Mouse (Mus musculus): ENCODE measurements around the gene Olfr1511. TPM values are rescaled to one million over a fixed set of nuclear protein-coding genes. Genes with fewer than 3 reads are reported as not detected.

Gene Olfr1511
- polyA plus RNA-seq, 1 experiment from 2014 or later, result not detected

GRCm38 (mm10) chr14:52379068-52379467 lies 18.1 kb downstream of the Olfr1511 start, which contains the start of gene Olfr1512:
Gene Olfr1512 (minus strand): TSS chr14:52379168.
- Histone ChIP-seq H3K27ac (ENCODE audit: low read depth, low read length) (no peak within 1 kb of the TSS), H3K36me3 (ENCODE audit: control insufficient read depth, insufficient read depth) (no peaks in the 10 kb centered on the region), H3K4me2 (replicated peaks; ENCODE audit: low read depth) (no peak within 1 kb of the TSS), H3K4me1 (replicated peaks; ENCODE audit: control insufficient read depth, insufficient read depth, low read length) (no peaks in the 10 kb centered on the region), H3K9ac (ENCODE audit: low read depth, low read length) (no peak within 1 kb of the TSS), H3K27me3 (replicated peaks; ENCODE audit: control insufficient read depth, insufficient read depth, low read length) (no peaks in the 10 kb centered on the region), H3K9me3 (ENCODE audit: control insufficient read depth) (no peaks in the 10 kb centered on the region), H3K4me3 (ENCODE audit: low read depth, low read length) (no peak within 1 kb of the TSS)
- 67% methylated on average over 2 of the region's 2 CpGs for WGBS
- ATAC-seq, result no peak
- no peak for TF ChIP-seq CTCF (IDR thresholded peaks at IDR 0.05; ENCODE audit: low read depth)

- Histone ChIP-seq H3K4me3 (ENCODE audit: low read depth, low read length) (no peak overlapping the region), H3K27ac (ENCODE audit: low read depth, low read length) (no peak overlapping the region), H3K36me3 (ENCODE audit: control insufficient read depth, insufficient read depth) (no peaks in the 10 kb centered on the region), H3K4me2 (replicated peaks; ENCODE audit: low read depth) (no peak overlapping the region), H3K9me3 (ENCODE audit: control insufficient read depth) (no peaks in the 10 kb centered on the region), H3K4me1 (replicated peaks; ENCODE audit: control insufficient read depth, insufficient read depth, low read length) (no peaks in the 10 kb centered on the region), H3K27me3 (replicated peaks; ENCODE audit: control insufficient read depth, insufficient read depth, low read length) (no peaks in the 10 kb centered on the region), H3K9ac (ENCODE audit: low read depth, low read length) (no peak overlapping the region)
- TF ChIP-seq CTCF (IDR thresholded peaks at IDR 0.05; ENCODE audit: low read depth), result no peak
- ATAC-seq, result no peak
- 87% methylated on average over 3 of the region's 3 CpGs for WGBS
These were observed 28.4 kb downstream of the Olfr1511 start for GRCm38 (mm10) chr14:52368741-52369140.

DNA sequence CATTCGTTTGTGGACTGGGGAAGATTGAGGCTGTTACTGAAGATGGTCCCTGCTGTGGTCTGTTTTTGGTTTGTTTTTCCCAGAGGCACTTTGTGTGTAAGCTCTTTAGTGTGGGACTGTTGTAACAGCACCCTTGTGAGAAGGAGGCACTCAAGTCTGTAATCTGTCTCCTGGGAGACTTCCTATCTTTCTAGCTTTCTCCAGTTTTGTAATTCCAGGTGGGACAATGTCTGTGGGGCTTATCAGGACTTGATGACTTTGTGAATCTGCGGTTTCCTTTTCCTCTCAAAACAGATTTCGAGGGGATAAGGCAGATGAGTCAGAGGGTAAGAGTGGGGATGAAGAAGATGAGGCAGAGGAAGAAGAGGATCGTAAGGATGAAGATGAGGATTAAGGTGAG lies 40.9 kb downstream of the Olfr1511 start, which contains the start of gene Olfr1513:
TSS of gene Olfr1513 (minus strand) at position 101 of the 400 bp plus-strand sequence.
- no peak within 1 kb of the TSS for H3K9ac ChIP-seq (ENCODE audit: low read depth, low read length)
- H3K4me3 ChIP-seq (ENCODE audit: low read depth, low read length), result no peak within 1 kb of the TSS
- no peaks in the 10 kb centered on the region for H3K36me3 ChIP-seq (ENCODE audit: control insufficient read depth, insufficient read depth)
- no peak for TF ChIP-seq CTCF (IDR thresholded peaks at IDR 0.05; ENCODE audit: low read depth)
- 56% methylated on average over 4 of the region's 4 CpGs for WGBS
- no peaks in the 10 kb centered on the region for H3K27me3 ChIP-seq (replicated peaks; ENCODE audit: control insufficient read depth, insufficient read depth, low read length)
- no peaks in the 10 kb centered on the region for H3K9me3 ChIP-seq (ENCODE audit: control insufficient read depth)
- H3K4me1 ChIP-seq (replicated peaks; ENCODE audit: control insufficient read depth, insufficient read depth, low read length), result no peaks in the 10 kb centered on the region
- ATAC-seq, result no peak
- no peak within 1 kb of the TSS for H3K4me2 ChIP-seq (replicated peaks; ENCODE audit: low read depth)
- H3K27ac ChIP-seq (ENCODE audit: low read depth, low read length), result no peak within 1 kb of the TSS

Other genes starting within 250 kb of the Olfr1511 start
- gene Supt16, start 200.0 kb downstream of the Olfr1511 start, polyA plus RNA-seq (2015; fragmentation: Nextera tagmentation; extraction: Ambion mirVana), result 16.6 and 17.1 TPM in 2 replicates
- 15.7 and 17.4 TPM in 2 replicates for gene Chd8, start 139.6 kb downstream of the Olfr1511 start, polyA plus RNA-seq (2015; fragmentation: Nextera tagmentation; extraction: Ambion mirVana)
- 20.8 and 21.7 TPM in 2 replicates for gene Tox4, start 118.2 kb downstream of the Olfr1511 start, polyA plus RNA-seq (2015; fragmentation: Nextera tagmentation; extraction: Ambion mirVana)
- gene Rab2b, start 117.8 kb downstream of the Olfr1511 start, polyA plus RNA-seq (2015; fragmentation: Nextera tagmentation; extraction: Ambion mirVana), result 6.8 and 7.8 TPM in 2 replicates
- gene Mettl3, start 92.3 kb downstream of the Olfr1511 start, polyA plus RNA-seq (2015; fragmentation: Nextera tagmentation; extraction: Ambion mirVana), result 9.2 and 11.8 TPM in 2 replicates
- gene Sall2, start 68.6 kb downstream of the Olfr1511 start, polyA plus RNA-seq (2015; fragmentation: Nextera tagmentation; extraction: Ambion mirVana), result 2.4 and 2.7 TPM in 2 replicates
- not detected in 2 replicates for gene Olfr1513, start 41.0 kb downstream of the Olfr1511 start, polyA plus RNA-seq (2015; fragmentation: Nextera tagmentation; extraction: Ambion mirVana)
- gene Olfr1512, start 18.2 kb downstream of the Olfr1511 start, polyA plus RNA-seq (2015; fragmentation: Nextera tagmentation; extraction: Ambion mirVana), result not detected in 2 replicates
- not detected in 2 replicates for gene Olfr1510, start 17.0 kb upstream of the Olfr1511 start, polyA plus RNA-seq (2015; fragmentation: Nextera tagmentation; extraction: Ambion mirVana)
- not detected in 2 replicates for gene Olfr1509, start 45.6 kb upstream of the Olfr1511 start, polyA plus RNA-seq (2015; fragmentation: Nextera tagmentation; extraction: Ambion mirVana)
- gene Olfr1508, start 70.1 kb upstream of the Olfr1511 start, polyA plus RNA-seq (2015; fragmentation: Nextera tagmentation; extraction: Ambion mirVana), result not detected in 2 replicates
- not detected in 2 replicates for gene Olfr1507, start 98.4 kb upstream of the Olfr1511 start, polyA plus RNA-seq (2015; fragmentation: Nextera tagmentation; extraction: Ambion mirVana)

Measured in intestine, postnatal 0 days (tissue).